In genomic region chr7:6603331-6603730, GRCm38 (mm10) we compare ENCODE assay signal across 11 mouse cellular contexts.
"Had no signal": no experiment of that assay in that cellular context is flagged by ENCODE, and none has a peak within 500 bp of the region (broad histone marks: within the 10 kb centered on the region; RNA-seq: fewer than 3 reads in every experiment).

No protein-coding gene starts in this region.

- DNase-seq: gastrocnemius, adult 2 months; gastrocnemius, postnatal 10 days; gastrocnemius, postnatal 25 days; heart, postnatal 10 days; heart, postnatal 4 days; kidney, adult 18-20 months; kidney, adult 8-10 months; kidney, postnatal 25 days; kidney, postnatal 4 days; liver; liver, embryonic 13.5 days had no signal
